Comparison of ENCODE assay signal across 9 mouse cellular contexts in genomic region chr1:182089600-182090297, GRCm38 (mm10). TPM values are rescaled to one million over a fixed set of nuclear protein-coding genes. Genes with fewer than 3 reads are reported as not detected.
DNase-seq lines count a peak whose midpoint lies in the region; ATAC-seq lines count a peak whose summit lies in the region.
"Had no signal": no experiment of that assay in that cellular context is flagged by ENCODE, and none has a peak within 500 bp of the region (broad histone marks: within the 10 kb centered on the region; RNA-seq: fewer than 3 reads in every experiment).

No protein-coding gene starts in this region.

- H3K27me3 ChIP-seq in heart, embryonic 12.5 days (replicated peaks): no peaks in the 10 kb centered on the region
- H3K27me3 ChIP-seq in hindbrain, embryonic 10.5 days (ENCODE audit: insufficient read depth, poor library complexity, severe bottlenecking): no peaks in the 10 kb centered on the region
- H3K27me3 ChIP-seq in midbrain, embryonic 14.5 days (ENCODE audit: control insufficient read depth, insufficient read depth, low read length): no peaks in the 10 kb centered on the region

- H3K36me3 ChIP-seq in heart, embryonic 12.5 days: no peaks in the 10 kb centered on the region
- no peaks in the 10 kb centered on the region for H3K36me3 ChIP-seq in hindbrain, embryonic 10.5 days
- no peaks in the 10 kb centered on the region for H3K36me3 ChIP-seq in midbrain, embryonic 14.5 days (ENCODE audit: control insufficient read depth, insufficient read depth, low read length)

- no peak overlapping the region for H3K4me3 ChIP-seq in heart, embryonic 12.5 days
- H3K4me3 ChIP-seq in hindbrain, embryonic 10.5 days: no peak overlapping the region; the same call in 1 of the 2 replicates
- no peak overlapping the region for H3K4me3 ChIP-seq in midbrain, embryonic 14.5 days (replicated peaks; ENCODE audit: low read depth, low read length)

- ATAC-seq in heart, embryonic 12.5 days (ENCODE audit: insufficient number of reproducible peaks, low FRiP score): 0 out of 2 replicates have a peak, but pooled peaks have one; percentile 16
- no peak for ATAC-seq in midbrain, embryonic 14.5 days (ENCODE audit: low FRiP score, low TSS enrichment)

- H3K9ac ChIP-seq in heart, embryonic 12.5 days: peak overlapping the region; percentile 23; the same call in 1 of the 2 replicates
- H3K9ac ChIP-seq in midbrain, embryonic 14.5 days (replicated peaks; ENCODE audit: low read length): 0 out of 2 replicates have a peak overlapping the region, but pooled peaks have one; percentile 6

- peak overlapping the region; percentile 94 for H3K27ac ChIP-seq in heart, embryonic 12.5 days (ENCODE audit: poor library complexity, severe bottlenecking)
- H3K27ac ChIP-seq in hindbrain, embryonic 10.5 days: peak overlapping the region; percentile 78
- H3K27ac ChIP-seq in midbrain, embryonic 14.5 days (replicated peaks; ENCODE audit: low read depth, low read length): peak overlapping the region; percentile 57

- peak overlapping the region; percentile 38 for H3K4me2 ChIP-seq in heart, embryonic 12.5 days
- H3K4me2 ChIP-seq in midbrain, embryonic 14.5 days (ENCODE audit: low read length): no peak overlapping the region

- no peaks in the 10 kb centered on the region for H3K9me3 ChIP-seq in heart, embryonic 12.5 days (replicated peaks)
- no peaks in the 10 kb centered on the region for H3K9me3 ChIP-seq in hindbrain, embryonic 10.5 days
- H3K9me3 ChIP-seq in midbrain, embryonic 14.5 days (ENCODE audit: control insufficient read depth, low read length): no peaks in the 10 kb centered on the region

- no peak for DNase-seq in heart, adult 9 months (ENCODE audit: low spot score in 2 of 2)
- peak; percentile 21 for DNase-seq in adipocyte (ENCODE audit: low spot score)
- no peak for DNase-seq in hindbrain, embryonic 10.5 days (ENCODE audit: low spot score)
- peak; percentile 53 for DNase-seq in midbrain, embryonic 14.5 days
- no peak for DNase-seq in T-cell, adult 2 months (ENCODE audit: low spot score)
- no peak for DNase-seq in layer of hippocampus, adult 9-10 months (ENCODE audit: low spot score)
- DNase-seq in spleen, postnatal 10 days (ENCODE audit: low spot score in 2 of 2): no peak
- DNase-seq: gastrocnemius, postnatal 14 days had no signal

- WGBS in heart, embryonic 12.5 days: 14% methylated on average over 15 of the region's 15 CpGs
- 43% methylated on average over 15 of the region's 15 CpGs for WGBS in hindbrain, embryonic 10.5 days
- 35% methylated on average over 15 of the region's 15 CpGs for WGBS in midbrain, embryonic 14.5 days

- peaks cover 79% of the 10 kb centered on the region for H3K4me1 ChIP-seq in heart, embryonic 12.5 days (replicated peaks)
- H3K4me1 ChIP-seq in hindbrain, embryonic 10.5 days (replicated peaks): peaks cover 58% of the 10 kb centered on the region
- H3K4me1 ChIP-seq in midbrain, embryonic 14.5 days (ENCODE audit: control insufficient read depth, insufficient read depth, low read length): peaks cover 36% of the 10 kb centered on the region

RNA-seq across cellular contexts. Expression of gene Srp9, which starts 34.8 kb away (rescaled TPM):
- polyA plus RNA-seq in heart, embryonic 12.5 days (2016; fragmentation: Nextera tagmentation; extraction: Ambion mirVana): 122 and 123 TPM in 2 replicates
- 167 and 168 TPM in 2 replicates for polyA plus RNA-seq in hindbrain, embryonic 10.5 days (2016; fragmentation: Nextera tagmentation; extraction: Ambion mirVana)
- 151 and 155 TPM in 2 replicates for polyA plus RNA-seq in midbrain, embryonic 14.5 days (2014; fragmentation: Nextera tagmentation; extraction: Ambion mirVana)

Comparison
In these comparisons a context has a peak if more than half of its experiments do, and no peak if none do; other contexts are left out.
1. DNase-seq: peak in adipocyte (single experiment) and midbrain, embryonic 14.5 days (single experiment); none in heart, adult 9 months (0 of 2), hindbrain, embryonic 10.5 days (single experiment), T-cell, adult 2 months (single experiment), layer of hippocampus, adult 9-10 months (single experiment) and spleen, postnatal 10 days (0 of 2).
2. Peak in every context shown above with its lines, with median percentiles within 50 percentile points of each other: H3K27ac ChIP-seq.